Mouse (Mus musculus) naive thymus-derived CD4-positive, alpha-beta T cell, adult 2 months (primary cell): Measurements from ENCODE around the gene Timeless.
"Not testable (repeated sequence)": the region's sequence is repeated elsewhere in the genome, so short reads cannot be mapped to it uniquely, and the experiment has no call there.

Experiments
- DNase-seq: peaks from one replicate; pipeline ENCODE4 v3.0.0-alpha.2; 2011; ENCODE audit warnings: low read depth

The Timeless gene

DNA sequence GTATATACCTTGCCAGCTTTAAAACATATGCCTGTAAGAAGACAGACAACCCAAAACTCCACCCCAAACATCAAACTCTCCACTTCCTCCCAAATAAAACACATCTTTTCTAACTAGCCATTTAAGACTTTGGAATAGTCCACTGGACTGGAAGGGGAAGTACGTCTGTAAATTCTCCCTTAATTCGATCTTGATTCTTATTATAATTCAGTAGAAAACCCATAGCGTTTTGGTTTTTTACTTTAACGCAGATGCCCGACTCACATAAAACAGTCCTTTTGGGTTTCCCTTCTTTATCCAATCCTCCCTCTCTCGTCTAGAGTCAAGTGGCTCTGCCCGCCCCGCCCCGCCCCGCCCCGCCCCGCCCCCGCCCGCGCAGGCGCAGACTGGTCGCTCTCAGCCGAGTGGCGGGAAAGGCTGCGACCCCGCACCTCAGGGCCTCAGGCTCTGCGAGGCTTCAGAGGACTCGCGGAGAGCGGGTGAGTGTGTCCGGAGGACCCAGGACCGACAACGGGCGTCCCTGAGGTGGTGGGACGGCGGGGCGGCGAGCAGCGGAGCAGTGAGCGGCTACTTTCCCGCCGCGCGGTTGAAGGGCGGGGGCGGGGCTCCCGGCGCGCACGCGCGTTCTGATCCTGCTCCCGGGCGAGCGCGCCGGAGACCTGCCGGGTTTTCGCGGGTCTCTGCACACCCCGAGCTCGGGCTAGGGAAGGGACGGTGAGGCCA is at the start of gene Timeless:
TSS of gene Timeless (plus strand) at position 369 of the 723 bp plus-strand sequence.
- peak; percentile 94 for DNase-seq

DNA sequence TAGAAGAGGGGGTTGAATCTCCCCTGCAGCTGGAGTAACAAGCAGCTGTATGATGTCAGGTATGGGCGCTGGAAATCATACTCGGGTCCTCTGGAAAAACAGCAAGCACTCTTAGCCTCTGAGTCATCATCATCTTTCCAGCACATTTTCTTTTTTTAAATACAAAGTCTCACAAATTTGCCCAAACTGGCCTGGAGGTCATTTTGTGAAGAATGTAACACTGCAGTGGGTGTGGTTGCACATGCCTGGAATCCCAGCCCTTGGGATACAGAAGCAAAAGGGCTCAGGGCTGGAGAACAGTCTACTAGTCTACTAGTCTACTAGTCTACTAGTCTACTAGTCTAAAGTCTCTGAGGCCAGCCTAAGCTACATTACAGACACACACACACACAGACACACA is 47.6 kb upstream of the Timeless start:
- DNase-seq, result no peak

DNA sequence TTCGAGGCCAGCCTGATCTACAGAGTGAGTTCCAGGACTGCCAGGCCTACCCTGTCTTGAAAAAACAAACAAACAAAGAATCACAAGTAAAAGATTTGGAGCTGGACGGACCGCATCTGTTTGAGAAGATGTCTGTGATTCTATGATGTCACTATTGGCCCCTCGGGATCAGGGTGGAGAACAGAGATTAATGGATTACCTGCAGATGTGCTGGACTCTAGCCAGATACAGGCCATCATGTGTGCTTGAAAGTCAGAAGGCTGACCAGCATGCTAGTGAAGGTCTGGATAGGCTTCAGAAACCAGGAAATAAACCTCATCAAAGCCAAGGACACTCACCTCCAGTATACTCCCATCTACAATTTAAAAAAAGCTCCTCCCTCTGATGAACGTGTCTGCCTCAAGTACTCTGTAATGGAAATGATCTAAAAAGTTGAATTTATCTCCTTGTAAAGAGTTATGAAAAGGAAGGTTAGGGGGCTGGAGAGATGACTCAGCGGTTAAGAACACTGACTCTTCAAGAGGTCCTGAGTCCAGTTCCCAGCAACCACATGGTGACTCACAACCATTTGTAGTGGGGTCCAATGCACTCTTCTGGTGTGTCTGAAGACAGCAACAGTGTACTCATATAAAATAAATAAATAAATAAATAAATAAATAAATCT is 46.5 kb upstream of the Timeless start:
- DNase-seq, result peak; percentile 22

DNA sequence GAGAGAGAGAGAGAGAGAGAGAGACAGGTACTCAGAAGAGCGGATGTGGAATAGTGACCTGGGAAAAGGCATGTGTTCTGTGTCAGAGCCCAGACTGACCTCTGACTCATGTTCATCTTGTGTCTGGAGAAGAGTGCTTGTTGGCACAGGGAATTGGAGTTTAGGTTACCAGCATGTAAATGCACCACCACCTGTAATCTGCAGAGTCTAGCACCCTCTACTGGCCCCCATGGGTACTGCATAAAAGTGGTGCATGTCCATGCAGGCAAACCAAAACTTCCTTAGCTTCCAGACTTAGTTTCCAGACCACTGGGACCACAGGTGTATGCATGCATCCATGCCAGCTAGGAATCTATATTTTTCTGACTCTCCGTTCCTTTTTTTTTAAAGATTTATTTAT is 45.9 kb upstream of the Timeless start:
- peak; percentile 93 for DNase-seq

DNA sequence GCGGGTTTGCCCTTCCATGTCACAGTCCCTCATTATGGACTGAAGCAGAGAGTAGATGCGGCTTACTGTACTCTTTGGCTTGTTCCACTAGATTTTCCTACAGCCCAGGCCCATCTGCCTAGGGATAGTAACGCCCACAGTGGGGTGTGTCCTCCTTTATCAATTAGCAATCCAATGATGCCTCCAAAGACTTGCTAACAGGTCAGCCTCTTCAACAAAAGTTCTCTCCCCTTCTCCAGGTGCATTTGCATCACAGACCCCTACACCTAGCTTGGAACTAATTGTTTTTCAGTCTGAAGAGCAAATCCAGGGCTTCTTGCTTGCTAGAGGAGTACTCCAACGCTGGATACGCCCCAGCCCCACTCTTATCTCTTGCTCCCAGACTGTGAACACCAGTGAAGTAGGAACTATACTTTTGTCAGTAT is 44.7 kb upstream of the Timeless start:
- no peak for DNase-seq

DNA sequence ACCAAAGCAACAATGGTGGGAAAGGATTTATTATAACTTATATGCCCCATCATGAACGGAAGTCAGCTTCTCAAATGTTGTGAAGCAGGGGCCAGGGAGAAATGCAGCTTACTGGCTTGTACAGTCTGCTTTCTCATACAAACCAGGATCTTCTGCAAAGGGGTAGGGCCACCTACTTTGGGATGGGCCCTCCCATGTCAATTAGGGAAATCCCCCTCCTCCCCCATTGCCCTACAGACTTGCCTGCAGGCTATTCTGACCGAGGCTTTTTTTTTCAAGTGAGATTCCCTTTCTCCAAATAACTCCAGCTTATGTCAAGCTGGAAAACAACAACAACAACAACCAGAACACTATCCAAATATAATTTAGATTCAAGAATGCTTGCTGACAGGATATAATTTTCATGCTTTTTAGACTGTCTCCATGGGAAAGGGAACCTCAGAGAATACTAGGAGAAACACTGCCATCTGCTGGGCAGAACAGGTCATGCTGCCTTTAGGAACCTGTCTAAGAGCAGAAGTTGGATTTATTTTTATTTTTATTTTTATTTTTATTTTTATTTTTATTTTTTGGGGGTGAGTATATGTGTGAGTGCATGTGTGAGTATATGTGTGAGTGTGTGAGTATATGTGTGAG is 43.5 kb upstream of the Timeless start:
- DNase-seq, result peak; percentile 89

DNA sequence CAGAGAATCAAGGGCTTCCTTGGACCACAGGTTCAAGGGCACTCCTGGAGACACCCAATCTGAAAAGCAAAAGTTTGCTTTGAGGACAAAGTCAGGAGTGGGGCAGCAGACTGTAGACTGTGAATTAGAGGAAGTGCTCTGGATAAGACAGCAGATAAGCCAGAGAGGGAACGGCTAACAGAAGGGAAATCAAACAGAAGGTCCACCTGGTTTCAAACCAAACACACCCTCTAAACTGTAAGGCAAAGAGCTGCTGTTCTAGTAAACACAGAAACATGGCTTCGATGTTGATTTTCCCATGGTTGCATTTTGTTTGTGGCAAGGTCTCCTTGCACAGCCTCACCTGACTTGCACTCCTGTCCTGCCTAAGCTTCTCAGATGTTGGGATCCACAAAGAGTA is 40.4 kb upstream of the Timeless start:
- DNase-seq, result no peak

DNA sequence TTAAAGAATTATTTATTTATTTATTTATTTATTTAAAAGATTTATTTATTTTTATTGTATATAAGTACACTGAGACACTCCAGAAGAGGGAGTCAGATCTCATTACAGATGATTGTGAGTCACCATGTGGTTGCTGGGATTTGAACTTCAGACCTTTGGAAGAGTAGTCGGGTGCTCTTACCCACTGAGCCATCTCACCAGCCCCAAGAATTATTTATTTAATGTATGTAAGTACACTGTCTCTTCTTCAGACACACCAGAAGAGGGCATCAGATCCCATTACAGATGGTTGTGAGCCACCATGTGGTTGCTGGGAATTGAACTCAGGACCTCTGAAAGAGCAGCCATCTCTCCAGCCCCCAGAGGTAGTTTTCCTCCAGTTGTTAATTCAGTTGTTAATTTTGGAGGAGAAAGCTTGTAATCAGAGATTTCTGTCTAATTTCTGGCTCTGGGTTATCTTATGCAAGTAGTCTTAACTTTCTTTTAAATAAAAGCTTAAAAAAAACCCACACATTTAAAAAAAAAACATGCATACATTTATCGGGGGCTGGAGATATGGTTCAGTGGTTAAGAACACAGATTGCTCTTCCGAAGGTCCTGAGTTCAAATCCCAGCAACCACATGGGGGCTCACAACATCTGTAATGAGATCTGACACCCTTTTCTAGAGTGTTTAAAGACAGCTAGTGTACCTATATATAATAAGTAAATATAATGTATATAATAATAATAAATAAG is 39.7 kb upstream of the Timeless start:
- DNase-seq, result not testable (repeated sequence)

DNA sequence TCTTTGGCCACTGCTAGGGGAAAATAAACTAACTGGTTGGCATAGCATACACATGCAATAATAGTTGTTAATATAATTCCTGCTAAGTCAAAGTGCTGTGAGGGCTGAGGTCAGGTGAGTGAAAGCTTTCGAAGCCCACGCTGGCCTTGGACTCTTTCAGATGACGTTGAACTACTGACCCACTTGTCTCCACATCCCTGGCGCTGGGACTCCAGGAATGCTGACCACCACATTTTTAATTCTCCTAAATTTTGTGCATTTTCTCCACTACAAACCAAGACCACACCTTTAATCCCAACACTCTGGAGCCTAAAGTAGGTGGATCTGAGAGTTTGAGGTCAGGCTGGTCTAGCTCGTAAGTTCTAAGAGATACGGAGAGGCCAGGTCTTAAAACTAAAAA is 38.8 kb upstream of the Timeless start:
- no peak for DNase-seq

DNA sequence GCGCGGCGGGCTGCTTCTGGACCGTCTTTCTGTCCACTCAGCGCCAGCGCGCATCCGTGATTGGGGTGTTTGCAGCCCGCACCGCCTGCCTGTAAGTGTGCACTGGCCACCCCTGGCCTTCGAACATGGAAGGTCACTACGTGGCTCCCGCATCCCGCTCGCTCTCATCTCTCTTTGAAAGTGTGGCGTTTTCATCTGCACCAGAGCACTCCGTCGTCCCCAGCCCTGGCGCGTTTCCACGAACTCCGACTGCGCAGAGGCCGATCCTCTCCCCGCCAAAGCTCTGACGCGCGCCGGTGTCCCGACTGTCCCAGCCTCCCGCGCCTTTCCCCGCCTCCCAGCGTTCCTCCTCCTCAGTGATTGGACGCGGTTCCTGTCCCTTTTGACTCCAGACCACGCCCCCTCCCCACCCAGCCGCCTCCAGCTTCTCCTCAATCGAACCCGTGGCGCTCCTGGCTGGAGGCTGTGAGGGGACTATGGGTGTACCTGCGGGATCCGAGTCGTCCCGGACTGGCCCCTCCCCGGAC is 37.8 kb upstream of the Timeless start, which contains the start of gene Gls2:
TSS of gene Gls2 (plus strand) at position 434 of the 527 bp plus-strand sequence.
- DNase-seq, result peak; percentile 75

DNA sequence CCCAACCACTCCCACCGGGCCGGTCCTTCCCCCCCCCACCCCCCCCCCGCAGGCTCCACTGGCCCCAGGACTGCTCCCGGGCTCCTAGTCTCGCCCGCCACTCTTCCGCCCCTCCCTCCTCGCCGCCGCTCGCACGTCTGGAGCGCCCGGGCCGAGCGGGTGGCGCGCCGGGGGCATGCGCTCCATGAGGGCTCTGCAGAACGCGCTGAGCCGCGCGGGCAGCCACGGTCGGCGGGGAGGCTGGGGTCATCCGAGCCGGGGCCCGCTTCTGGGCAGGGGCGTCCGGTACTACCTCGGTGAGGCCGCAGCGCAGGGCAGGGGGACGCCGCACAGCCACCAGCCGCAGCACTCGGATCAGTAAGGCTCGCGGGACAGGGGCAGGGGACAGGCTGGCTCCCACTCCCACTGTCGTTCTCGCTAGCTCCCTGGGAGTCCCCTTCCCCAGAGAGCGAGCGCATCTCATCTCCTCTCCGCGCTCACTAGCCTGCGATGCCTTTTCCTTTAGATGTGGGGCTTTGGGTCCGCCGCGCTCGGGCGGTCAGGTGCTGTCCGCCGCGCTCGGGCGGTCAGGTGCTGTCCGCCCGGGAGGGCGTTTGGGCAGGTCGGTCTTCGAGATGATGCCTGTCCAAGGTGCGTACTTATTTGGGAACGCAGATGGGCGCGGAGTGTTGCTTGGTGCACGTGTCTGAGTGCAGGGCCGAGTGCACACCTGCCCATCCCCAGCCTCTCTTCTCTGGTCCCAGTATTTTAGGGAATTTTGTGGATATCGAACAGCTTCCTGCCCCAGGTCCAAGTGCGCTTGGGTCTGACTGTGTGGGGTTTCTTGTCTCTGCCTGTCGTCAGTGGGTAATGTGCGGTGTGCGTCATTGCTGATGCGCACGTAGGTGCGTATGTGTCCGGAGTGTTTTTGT is 37.1 kb upstream of the Timeless start:
- DNase-seq, result peak; percentile 55

DNA sequence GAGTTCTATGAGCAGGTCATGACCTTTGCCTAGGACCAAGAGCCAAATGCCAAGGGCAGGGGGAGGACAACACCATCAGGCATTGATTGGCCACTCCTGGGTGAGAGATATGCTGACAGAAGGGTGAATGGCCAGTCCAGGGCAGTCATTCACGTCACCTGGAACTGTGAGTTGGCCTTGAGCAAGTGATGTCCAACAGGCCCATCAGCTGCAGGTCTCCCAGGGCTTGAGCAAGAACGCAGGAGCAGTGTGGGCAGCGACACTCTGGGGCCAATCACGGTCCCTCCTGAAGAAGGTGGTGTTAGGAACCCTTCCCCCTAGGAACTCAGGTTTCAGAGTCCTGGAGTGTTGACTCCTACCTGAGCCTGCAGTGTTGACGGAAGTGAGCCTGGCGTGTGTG is 30.0 kb upstream of the Timeless start:
- DNase-seq, result no peak

DNA sequence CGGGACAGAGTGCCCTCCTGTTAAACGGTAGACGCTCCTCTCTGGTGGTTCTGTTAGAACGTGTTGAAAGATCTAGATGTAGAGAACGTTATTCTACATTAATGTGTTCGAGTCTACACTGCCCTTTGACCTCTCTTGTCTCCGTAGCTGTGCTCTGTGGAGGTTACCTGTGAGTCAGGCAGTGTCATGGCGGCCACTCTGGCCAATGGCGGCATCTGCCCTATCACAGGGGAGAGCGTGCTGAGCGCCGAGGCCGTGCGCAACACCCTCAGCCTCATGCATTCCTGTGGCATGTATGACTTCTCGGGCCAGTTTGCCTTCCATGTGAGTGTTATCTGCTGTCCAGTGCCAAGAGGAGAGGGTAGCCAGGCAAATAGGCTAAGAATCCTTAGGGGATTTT is 26.9 kb upstream of the Timeless start:
- DNase-seq, result no peak

DNA sequence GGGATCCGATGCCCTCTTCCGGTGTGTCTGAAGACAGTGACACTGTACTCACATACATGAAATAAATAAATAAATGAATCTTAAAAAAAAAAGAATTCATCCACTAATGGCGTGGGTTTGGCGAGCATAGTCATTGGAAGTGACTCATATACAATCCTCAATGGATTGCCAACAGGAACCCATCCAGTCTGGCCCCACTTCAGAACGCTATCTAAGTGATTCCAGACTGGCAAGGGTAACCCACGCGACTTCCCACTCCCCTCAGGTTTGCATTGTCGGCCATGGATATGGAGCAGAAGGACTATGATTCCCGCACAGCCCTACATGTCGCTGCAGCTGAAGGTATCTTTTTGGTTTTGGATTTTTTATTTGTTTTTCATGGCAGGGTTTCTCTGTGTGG is 23.5 kb upstream of the Timeless start:
- no peak for DNase-seq

DNA sequence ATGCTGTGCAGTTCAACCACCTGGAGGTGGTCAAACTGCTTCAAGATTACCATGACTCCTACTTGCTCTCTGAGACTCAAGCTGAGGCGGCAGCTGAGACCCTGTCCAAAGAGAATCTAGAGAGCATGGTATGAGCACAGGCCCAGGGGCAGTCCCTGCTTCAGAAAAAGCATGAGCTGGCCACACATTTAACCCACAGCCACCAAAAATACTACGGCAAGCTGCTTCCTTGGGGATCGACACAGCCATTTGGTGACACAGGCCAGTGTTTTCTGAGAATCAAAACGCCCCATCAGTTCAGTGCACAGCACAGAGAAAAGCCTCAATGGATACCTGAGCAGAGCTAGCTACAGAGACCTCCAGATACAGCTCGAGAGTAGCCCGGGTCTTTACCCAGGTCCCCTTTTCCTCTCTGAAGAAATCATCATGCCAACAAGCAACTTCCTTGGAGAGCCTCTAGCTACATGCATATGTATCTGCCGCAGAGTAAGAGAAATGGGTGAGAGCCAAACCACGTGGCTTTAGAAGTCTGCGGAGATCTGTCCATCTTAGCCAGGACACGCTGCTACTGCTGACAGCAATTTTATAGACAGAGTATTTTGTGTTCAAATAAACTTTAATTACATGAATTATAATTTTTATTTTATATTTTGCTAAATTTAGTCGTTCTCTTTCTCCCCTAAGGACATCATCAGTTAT is 22.4 kb upstream of the Timeless start:
- DNase-seq, result no peak

DNA sequence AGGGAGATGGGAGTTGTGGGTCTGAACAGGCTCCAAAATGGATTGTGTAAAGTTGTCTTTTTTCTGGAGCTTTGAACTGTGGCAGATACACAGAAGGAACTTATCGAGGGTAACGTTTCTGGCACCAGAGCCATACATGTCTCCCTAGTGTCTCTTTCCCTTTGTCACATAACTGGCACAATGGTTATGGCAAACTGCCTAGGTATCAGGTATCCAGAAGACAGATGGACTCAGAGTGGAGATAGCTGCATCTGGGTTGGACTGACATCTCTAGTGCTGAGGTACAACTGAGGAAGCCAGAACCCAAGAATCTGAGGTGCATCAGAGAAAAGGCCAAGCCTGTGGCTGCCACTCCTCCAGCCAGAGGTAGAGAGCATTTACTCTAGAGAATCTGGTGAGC is 21.7 kb upstream of the Timeless start:
- no peak for DNase-seq

DNA sequence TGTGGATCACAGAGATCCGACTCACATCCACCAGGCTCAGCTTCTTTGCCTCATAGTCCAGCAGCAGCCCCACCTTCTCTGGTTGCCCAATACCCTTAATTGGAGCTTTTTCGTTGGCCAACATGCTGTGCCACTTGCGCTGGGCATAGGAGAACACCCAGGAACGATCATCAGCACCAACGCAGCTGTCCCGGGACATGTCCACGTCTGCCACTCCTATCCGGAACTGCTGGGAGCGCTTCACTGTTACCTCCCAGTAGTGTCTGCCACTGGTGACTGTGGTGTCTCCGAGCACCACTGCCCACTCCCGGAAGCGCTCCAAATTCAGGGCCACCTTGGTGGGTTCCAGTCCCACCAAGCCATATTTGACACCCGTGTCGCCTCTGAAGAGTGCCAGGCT is 20.9 kb upstream of the Timeless start:
- DNase-seq, result no peak

DNA sequence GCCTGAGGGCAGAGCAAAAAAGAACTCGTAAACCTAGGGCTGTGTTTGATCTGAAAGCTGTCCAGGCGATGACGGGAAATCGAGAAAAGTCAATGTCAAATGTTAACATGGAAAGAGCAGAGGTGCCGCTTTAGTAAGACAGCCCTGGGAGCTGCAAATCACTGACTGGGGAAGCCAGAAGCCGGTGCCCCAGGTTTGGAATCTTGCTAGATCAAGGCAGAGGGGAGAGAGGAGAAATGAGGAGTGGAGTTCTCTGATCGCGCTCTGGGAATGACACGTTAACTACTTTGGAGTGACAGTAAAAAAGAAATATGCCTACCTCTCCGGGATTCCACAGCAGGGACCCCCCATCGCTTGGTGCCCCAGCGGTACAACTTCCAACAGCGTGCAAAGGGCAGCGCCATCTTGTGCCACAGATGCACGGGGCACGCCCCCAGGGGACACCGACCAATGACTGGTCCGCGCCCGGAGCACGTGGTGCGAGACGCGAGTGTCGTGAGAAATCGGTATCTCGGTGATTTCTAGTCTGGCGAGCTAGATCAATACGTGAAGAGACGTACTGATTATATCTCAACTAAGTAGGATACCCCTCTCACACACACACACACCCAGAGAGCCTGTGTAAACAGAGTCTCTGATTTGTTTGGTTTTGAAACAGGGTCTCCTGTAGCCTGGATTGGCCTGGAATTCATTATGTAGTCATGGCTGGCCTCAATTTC is 20.3 kb upstream of the Timeless start, which contains the start of gene Spryd4:
TSS of gene Spryd4 (minus strand) at position 418 of the 719 bp plus-strand sequence.
- peak; percentile 92 for DNase-seq

DNA sequence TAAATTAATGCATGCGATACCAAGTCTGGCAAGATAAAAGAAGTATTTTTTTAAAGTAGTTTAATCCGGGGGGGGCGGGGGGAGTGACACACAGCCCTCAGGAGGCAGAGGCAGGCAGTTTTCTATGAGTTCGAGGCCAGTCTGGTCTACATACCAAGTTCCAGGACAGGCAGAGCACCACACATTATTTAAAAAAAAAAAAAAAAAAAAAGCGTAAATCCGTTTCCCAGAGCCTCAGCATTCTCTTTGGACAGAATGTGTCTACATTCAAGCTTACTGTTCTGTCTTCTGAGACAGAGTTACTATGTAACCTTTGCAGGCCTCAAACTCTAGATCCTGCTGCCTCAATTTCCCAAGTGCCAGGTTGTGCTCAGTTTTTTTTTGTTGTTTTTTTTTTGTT is 19.7 kb upstream of the Timeless start:
- DNase-seq, result no peak

DNA sequence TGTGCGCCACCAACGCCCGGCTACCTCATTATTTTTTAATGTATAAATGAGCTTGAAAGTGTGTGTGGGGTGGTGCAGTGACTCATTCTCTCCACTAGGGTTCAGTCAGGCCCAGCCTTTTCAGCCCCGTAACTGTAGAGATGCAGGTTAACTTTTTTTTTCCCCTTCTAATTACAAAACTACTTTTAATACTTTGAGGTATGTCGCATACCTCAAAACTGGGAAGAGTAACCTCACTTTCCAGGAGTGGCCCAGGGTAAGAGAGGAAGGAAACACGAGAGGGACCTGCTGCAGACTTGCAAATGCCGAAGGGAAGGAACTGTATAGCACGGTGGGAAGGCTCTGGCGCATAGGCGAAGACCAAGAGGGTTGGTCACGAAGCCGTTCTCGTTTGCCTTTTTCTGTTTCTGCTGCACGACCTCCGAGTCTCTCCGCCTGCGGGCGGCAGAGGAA is 19.0 kb upstream of the Timeless start:
- peak; percentile 88 for DNase-seq
